In the genomic region with DNA sequence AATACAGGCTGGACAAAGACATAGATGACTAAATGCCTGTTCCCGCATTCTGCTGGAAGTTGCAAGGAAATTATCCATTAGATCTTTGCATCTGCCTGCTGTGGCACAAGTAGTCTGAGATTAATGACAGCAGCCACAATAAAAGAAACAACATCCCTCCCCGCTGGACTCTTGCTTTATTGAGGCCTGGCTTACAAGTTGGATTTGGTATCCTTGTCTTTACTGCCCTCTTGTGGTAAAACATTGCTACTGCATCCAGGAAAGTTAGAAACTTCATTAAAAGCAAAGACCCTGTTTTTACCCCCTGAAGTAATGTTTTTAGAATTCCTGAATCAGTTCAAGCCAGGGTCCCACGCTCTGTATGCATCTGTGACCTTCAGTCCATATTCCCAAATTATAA, we compare ENCODE assay signal across 9 mouse cellular contexts. TPM values are rescaled to one million over a fixed set of nuclear protein-coding genes. Genes with fewer than 3 reads are reported as not detected.
DNase-seq lines count a peak whose midpoint lies in the region; ATAC-seq and TF ChIP-seq lines count a peak whose summit lies in the region.
"Had no signal": no experiment of that assay in that cellular context is flagged by ENCODE, and none has a peak within 500 bp of the region (broad histone marks: within the 10 kb centered on the region; RNA-seq: fewer than 3 reads in every experiment).

No protein-coding gene starts in this region.

- TF ChIP-seq POLR2A in brain, embryonic 14.5 days (IDR thresholded peaks at IDR 0.05; ENCODE audit: borderline replicate concordance, extremely low read depth, insufficient read depth, insufficient read length, poor library complexity, severe bottlenecking), result no peak

- peak; percentile 94 for TF ChIP-seq CTCF in gastrocnemius, adult 2 months (IDR thresholded peaks at IDR 0.05)
- TF ChIP-seq CTCF in brain, embryonic 14.5 days (IDR thresholded peaks at IDR 0.05; ENCODE audit: borderline replicate concordance, extremely low read depth, insufficient read depth, insufficient read length), result peak; percentile 66; the same call in 1 of the 2 replicates

- no peak overlapping the region for H3K4me3 ChIP-seq in gastrocnemius, adult 2 months
- no peak overlapping the region for H3K4me3 ChIP-seq in midbrain, embryonic 11.5 days (ENCODE audit: low read depth, low read length)
- H3K4me3 ChIP-seq in midbrain, embryonic 16.5 days (ENCODE audit: low read depth, low read length), result no peak overlapping the region
- H3K4me3 ChIP-seq in limb, embryonic 10.5 days, result no peak overlapping the region

- H3K9me3 ChIP-seq in midbrain, embryonic 11.5 days (ENCODE audit: control insufficient read depth, low read length), result no peaks in the 10 kb centered on the region
- H3K9me3 ChIP-seq in midbrain, embryonic 16.5 days (replicated peaks; ENCODE audit: control insufficient read depth, low read length, poor library complexity, severe bottlenecking), result no peaks in the 10 kb centered on the region
- H3K9me3 ChIP-seq in limb, embryonic 10.5 days (replicated peaks), result no peaks in the 10 kb centered on the region

- DNase-seq in gastrocnemius, adult 2 months, result no peak
- no peak for DNase-seq in gastrocnemius, postnatal 4 days (ENCODE audit: low spot score in 2 of 2)
- DNase-seq in midbrain, embryonic 11.5 days (ENCODE audit: low spot score, missing footprints), result peak; percentile 96
- peak; percentile 84 for DNase-seq in brain, embryonic 14.5 days (ENCODE audit: low read depth)
- DNase-seq in limb, embryonic 10.5 days (ENCODE audit: low spot score), result no peak
- no peak for DNase-seq in right cerebral cortex, postnatal 4 days

- H3K27ac ChIP-seq in gastrocnemius, adult 2 months, result no peak overlapping the region
- no peak overlapping the region for H3K27ac ChIP-seq in midbrain, embryonic 11.5 days (ENCODE audit: low read depth, low read length)
- H3K27ac ChIP-seq in midbrain, embryonic 16.5 days (ENCODE audit: low read length), result no peak overlapping the region
- H3K27ac ChIP-seq in limb, embryonic 10.5 days, result peak overlapping the region; percentile 61; the same call in 1 of the 2 replicates

- no peak overlapping the region for H3K4me2 ChIP-seq in midbrain, embryonic 11.5 days
- no peak overlapping the region for H3K4me2 ChIP-seq in midbrain, embryonic 16.5 days (ENCODE audit: low read length)

- no peaks in the 10 kb centered on the region for H3K4me1 ChIP-seq in midbrain, embryonic 11.5 days (ENCODE audit: control insufficient read depth, insufficient read depth, low read length)
- no peaks in the 10 kb centered on the region for H3K4me1 ChIP-seq in midbrain, embryonic 16.5 days (ENCODE audit: control insufficient read depth, insufficient read depth, low read length)
- peaks cover 30% of the 10 kb centered on the region for H3K4me1 ChIP-seq in limb, embryonic 10.5 days

- no peaks in the 10 kb centered on the region for H3K27me3 ChIP-seq in midbrain, embryonic 11.5 days (ENCODE audit: control insufficient read depth, insufficient read depth, low read length)
- no peaks in the 10 kb centered on the region for H3K27me3 ChIP-seq in midbrain, embryonic 16.5 days (ENCODE audit: control insufficient read depth, insufficient read depth, low read depth, low read length)
- peaks cover 28% of the 10 kb centered on the region for H3K27me3 ChIP-seq in limb, embryonic 10.5 days (ENCODE audit: low read depth, poor library complexity, severe bottlenecking)

- H3K9ac ChIP-seq in midbrain, embryonic 11.5 days (ENCODE audit: low read length), result no peak overlapping the region
- H3K9ac ChIP-seq in midbrain, embryonic 16.5 days (ENCODE audit: low read depth, low read length), result no peak overlapping the region

- intact Hi-C loops in gastrocnemius, adult 2 months (cut with DNase I), result loop anchor here (2.0 to 10.0 kb wide), 2 partner anchors 39 to 921 kb away; no protein-coding TSS in a partner anchor

- no peaks in the 10 kb centered on the region for H3K36me3 ChIP-seq in midbrain, embryonic 11.5 days (ENCODE audit: control insufficient read depth, insufficient read depth, low read length)
- H3K36me3 ChIP-seq in midbrain, embryonic 16.5 days (ENCODE audit: control insufficient read depth, insufficient read depth, low read length), result no peaks in the 10 kb centered on the region
- no peaks in the 10 kb centered on the region for H3K36me3 ChIP-seq in limb, embryonic 10.5 days

- 37% methylated on average over 3 of the region's 3 CpGs for WGBS in midbrain, embryonic 11.5 days
- 15% methylated on average over 3 of the region's 3 CpGs for WGBS in midbrain, embryonic 16.5 days
- 22% methylated on average over 3 of the region's 3 CpGs for WGBS in limb, embryonic 10.5 days

- ATAC-seq in midbrain, embryonic 11.5 days (ENCODE audit: low FRiP score), result no peak
- no peak for ATAC-seq in midbrain, embryonic 16.5 days
- no peak for ATAC-seq in activated CD4-positive, CD25-positive, alpha-beta regulatory T cell, adult 4 months

RNA-seq across cellular contexts. Expression of a gene that starts 31.4 kb away (rescaled TPM):
- total RNA-seq in gastrocnemius, adult 2 months (2021), result not detected
- under 1 TPM in 1 of 2 experiments, not detected in 1; 0.26 TPM for total RNA-seq in gastrocnemius, postnatal 4 days (2021)
- polyA plus RNA-seq in midbrain, embryonic 11.5 days (2014; fragmentation: Nextera tagmentation; extraction: Ambion mirVana), result not detected in 2 replicates
- 0.14 and 0.22 TPM in 2 replicates for polyA plus RNA-seq in midbrain, embryonic 16.5 days (2015; fragmentation: Nextera tagmentation; extraction: Ambion mirVana)
- polyA plus RNA-seq in brain, embryonic 14.5 days (2012; rRNA removed), result 0.13 TPM in 1 of 2 replicates, not detected in the other
- polyA plus RNA-seq in limb, embryonic 10.5 days (2016; fragmentation: Nextera tagmentation; extraction: Ambion mirVana), result 0.46 TPM in 1 of 2 replicates, not detected in the other
- polyA plus RNA-seq in activated CD4-positive, CD25-positive, alpha-beta regulatory T cell, adult 4 months (2017; shearing (Covaris generic)), result not detected
- total RNA-seq: layer of hippocampus, postnatal 14 days had no signal

Comparison
In these comparisons a context has a peak if more than half of its experiments do, and no peak if none do; other contexts are left out.
1. DNase-seq: peak in midbrain, embryonic 11.5 days (single experiment) and brain, embryonic 14.5 days (single experiment); none in gastrocnemius, adult 2 months (single experiment), gastrocnemius, postnatal 4 days (0 of 2), limb, embryonic 10.5 days (single experiment) and right cerebral cortex, postnatal 4 days (single experiment).